Mouse (Mus musculus) left cerebral cortex, postnatal 25 days (tissue): ENCODE measurements around the gene Arcn1. TPM values are rescaled to one million over a fixed set of nuclear protein-coding genes. Genes with fewer than 3 reads are reported as not detected.

Source experiments
- DNase-seq, 2 experiments: peaks; one replicate each; pipeline ENCODE4 v3.0.0; 2022; ENCODE audit warnings: low spot score in 2 of 2, mixed read lengths in 1 of 2
- intact Hi-C: fragments of 180-260 bp; cut with DNase I; formaldehyde crosslinking; loops from one replicate; pipeline ENCODE4 v1.15.1; 2025
- total RNA-seq, 2 experiments: library from RNA; stranded (reverse); gene quantifications; 2 replicates each; pipeline ENCODE4 v1.2.3; 2021

Arcn1 gene
- total RNA-seq, 2 experiments from 2014 or later = 98.0 to 103 TPM

GRCm38 (mm10) chr9:44747341-44747740 is 20.3 kb downstream of the Arcn1 start:
- intact Hi-C loops = no loop called here
- no peak for DNase-seq

GRCm38 (mm10) chr9:44746666-44747065 is 21.0 kb downstream of the Arcn1 start:
- intact Hi-C loops = no loop called here
- DNase-seq = no peak

DNA sequence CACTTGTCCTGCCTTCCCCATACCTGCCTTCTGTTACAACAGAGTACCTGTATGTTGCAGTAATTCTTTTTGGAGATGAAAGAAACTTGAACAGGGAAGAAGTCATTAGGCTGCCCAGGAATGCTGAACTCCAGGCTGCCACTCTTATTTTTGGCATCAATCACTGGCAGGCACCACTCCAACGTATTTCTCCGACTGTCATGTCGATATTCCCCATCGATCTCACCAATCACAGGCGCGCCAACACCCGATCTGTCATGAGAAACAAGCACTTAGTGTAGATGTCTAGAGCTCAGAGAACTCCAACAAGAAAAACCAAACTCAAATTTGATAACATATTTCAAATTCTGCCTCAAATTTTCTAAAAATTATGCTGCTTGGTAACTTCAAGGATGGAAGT is 22.3 kb downstream of the Arcn1 start:
- intact Hi-C loops = no loop called here
- no peak for DNase-seq

DNA sequence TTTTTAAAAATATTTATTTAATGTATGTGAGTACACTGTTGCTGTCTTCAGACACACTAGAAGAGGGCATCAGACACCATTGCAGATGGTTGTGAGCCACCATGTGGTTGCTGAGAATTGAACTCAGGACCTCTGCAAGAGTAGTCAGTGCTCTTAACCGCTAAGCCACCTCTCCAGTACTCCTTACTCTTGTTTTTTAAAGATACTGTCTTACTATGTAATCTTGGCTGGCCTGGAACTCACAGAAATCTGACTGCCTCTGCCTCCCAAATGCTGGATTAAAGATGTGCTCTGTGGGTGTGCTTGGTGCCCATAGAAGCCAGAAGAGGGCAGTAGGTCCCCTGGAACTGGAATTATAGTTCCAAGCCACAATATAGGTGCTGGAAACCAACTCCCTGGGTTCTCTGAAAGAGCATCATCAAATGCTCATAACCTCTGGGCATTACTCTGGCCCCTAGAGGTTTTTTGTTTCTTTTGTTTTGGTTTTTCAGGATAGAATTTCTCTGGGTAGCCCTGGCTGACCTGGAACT is 26.9 kb downstream of the Arcn1 start:
- no peak for DNase-seq
- intact Hi-C loops = no loop called here

GRCm38 (mm10) chr9:44737240-44737949 is 30.2 kb downstream of the Arcn1 start:
- intact Hi-C loops = no loop called here
- DNase-seq = peak in 1 of 2 experiments; percentile 32

GRCm38 (mm10) chr9:44736301-44736700 is 31.3 kb downstream of the Arcn1 start:
- DNase-seq = no peak
- intact Hi-C loops = no loop called here

DNA sequence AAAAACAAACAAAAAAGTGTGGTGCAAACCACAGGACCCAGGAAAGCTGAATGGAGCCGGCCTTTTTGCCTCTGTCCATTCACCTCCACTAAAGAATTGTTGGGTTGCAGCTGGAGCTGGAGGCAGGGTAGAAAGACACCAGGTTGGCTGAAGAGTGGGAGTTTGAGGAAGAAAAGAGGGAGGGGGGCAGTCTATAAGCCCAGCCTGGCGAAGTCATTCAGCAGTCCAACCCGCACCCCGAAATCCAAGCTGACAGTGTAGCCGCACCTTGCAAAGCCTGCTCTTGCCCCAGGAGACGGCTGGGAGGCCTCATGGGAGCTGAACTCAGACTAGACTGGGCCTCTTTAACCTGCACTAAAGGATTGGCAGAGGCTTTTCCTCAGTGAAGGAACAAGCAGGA is 31.8 kb downstream of the Arcn1 start:
- intact Hi-C loops = loop anchor here (2.0 kb wide), 1 partner anchor 81 kb away; no protein-coding TSS in a partner anchor
- DNase-seq = no peak

GRCm38 (mm10) chr9:44734524-44735494 is 32.8 kb downstream of the Arcn1 start, which contains the start of gene Phldb1:
Phldb1 (minus strand) TSS chr9:44735198.
- intact Hi-C loops = loop anchor here (2.0 kb wide), 1 partner anchor 80 kb away; no protein-coding TSS in a partner anchor

DNA sequence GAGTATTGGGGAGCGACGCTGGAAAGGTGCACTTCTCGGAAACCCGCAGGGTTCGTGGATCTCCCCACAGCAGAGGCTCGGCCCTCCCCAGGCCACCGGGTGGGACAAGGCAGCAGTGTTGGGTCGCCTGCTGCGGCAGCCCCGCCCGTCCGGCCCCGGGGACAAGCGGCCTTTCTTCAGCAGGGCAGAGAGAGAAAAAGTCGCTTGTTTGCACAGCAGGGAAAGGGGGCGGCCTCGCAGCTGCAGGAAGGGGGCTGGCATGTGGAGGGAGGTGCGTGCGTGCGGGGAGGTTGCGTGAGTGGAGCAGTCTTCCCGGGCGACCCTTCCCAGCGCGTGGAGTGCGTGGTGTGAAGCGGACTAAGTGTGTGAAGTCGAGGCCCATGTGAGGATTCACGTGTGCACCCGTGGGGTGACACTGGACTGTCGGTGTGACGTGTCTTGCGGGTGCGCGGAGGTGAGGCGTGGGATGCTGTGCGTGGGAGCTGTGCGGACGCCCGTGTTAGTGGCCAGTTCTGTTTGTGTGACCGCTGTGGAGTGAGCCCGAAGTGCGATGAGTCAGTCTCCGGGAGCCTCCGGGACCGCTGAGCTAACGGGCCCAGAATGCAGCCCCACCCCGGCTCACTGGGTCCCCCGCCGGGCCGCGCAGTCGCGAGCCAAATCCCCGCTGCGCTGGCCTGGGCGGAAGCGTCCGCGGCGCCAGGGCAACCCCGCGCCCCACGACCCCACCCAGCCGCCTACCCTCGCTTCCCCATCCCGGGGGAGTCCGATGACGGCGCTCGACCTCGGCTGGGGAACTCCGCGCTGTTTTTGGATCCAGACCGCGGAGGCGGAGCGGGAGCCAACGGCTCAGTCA is 33.7 kb downstream of the Arcn1 start:
- DNase-seq = peak; percentile 44 to 46
- intact Hi-C loops = loop anchor here (2.0 kb wide), 1 partner anchor 79 kb away; no protein-coding TSS in a partner anchor

More at GRCm38 (mm10) chr9:44734524-44735494, 32.8 kb downstream of the Arcn1 start, which contains the start of gene Phldb1:
- peak in 1 of 2 experiments; percentile 55 for DNase-seq

- intact Hi-C loops = no loop called here
- DNase-seq = no peak
Observed at GRCm38 (mm10) chr9:44732921-44733530, 34.6 kb downstream of the Arcn1 start.

GRCm38 (mm10) chr9:44732130-44732549 is 35.5 kb downstream of the Arcn1 start:
- intact Hi-C loops = no loop called here
- no peak for DNase-seq

DNA sequence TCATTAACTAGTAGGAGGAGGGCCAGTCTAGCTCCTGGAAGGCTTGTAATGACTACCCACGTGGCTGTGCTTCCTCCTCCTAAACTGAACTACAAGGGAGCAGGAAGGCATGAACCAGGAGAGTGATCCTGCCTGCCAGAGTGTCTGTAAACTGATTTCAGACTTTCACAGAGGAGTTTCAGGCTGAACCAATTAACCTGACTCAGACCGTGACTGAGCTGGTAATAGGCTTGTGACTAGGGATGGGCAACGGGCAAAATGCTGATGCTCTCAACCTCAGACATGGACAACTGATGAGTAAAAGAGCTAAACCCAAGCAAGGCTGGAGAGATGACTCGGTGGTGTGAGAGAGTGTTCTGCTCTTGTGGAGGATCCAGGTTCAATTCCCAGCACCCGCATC is 40.2 kb downstream of the Arcn1 start:
- intact Hi-C loops = no loop called here
- no peak for DNase-seq

- intact Hi-C loops = no loop called here
- DNase-seq = no peak
Observed at GRCm38 (mm10) chr9:44726431-44727146, 41.1 kb downstream of the Arcn1 start.

- no peak for DNase-seq
- intact Hi-C loops = no loop called here
Observed at GRCm38 (mm10) chr9:44724665-44725064, 43.0 kb downstream of the Arcn1 start.

DNA sequence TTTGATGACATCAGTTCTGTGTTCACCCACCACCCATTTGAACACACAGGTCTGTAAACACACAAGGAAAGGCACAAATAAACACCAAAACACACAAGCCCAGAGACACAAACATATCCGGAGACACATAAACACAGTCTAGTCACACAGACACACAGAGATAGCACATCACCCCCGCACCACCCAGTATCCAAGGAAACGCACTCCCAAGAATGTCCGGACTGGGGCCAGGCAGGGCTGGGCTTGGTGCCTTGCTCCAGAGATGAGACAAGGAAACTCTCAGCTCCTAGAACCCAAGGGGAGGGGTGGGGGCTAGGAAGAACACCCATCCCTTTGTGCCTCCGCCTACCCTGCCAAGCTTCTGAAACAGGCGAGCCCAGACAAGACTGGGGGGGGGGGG is 43.4 kb downstream of the Arcn1 start:
- intact Hi-C loops = no loop called here
- DNase-seq = peak; percentile 28 to 67

DNA sequence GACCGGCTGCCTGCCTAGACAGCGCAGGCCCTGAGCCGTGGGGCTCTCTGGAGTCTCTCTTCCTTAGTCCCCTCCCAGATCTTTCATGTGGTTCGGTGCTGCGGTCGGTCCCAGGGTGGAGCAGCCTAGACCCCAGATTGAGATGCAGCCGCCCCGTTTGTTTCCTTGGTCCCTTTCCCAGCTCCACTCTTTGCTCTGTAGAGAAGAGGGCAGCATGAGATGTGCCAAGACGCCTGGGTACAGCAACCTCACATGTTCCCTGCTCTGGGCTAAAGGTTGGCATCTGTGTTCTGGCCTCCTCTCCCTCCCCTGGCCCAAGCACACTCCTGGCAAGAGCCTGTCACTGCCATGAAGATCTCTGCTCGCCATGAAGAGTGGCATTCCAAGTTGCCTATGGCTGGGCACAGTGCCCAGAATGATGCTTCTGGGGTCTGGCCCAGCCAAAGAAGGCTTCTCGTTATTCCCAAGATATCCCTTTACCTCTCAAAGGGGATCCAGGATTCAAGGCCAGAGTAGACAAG is 44.1 kb downstream of the Arcn1 start:
- DNase-seq = no peak

DNA sequence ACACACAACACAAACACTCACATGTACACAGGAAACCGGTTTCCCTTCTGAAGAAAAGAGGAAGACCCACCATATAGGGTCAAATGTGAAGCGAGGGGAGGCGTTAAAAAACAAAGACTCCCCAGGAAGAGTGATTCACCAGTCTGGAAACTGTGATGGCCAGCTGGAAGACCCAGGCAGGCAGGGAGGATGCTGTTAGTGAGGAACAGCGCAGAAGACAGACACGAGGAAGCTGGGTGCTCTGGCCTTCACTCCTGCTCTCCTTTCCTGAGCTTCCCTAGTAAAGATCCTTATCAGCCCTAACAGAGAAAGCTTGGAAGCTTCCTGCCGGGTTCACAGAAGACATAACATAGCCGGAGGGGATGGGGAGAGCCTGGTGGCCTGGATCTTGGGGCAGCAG is 44.6 kb downstream of the Arcn1 start:
- intact Hi-C loops = no loop called here
- DNase-seq = no peak

More for the DNA sequence above, 44.1 kb downstream of the Arcn1 start:
- intact Hi-C loops = no loop called here

- intact Hi-C loops = no loop called here
- no peak for DNase-seq
Observed at GRCm38 (mm10) chr9:44722575-44722974, 45.1 kb downstream of the Arcn1 start.
